Mouse (Mus musculus) olfactory bulb, adult 2 months (tissue): Measurements from ENCODE around the gene Gm973. TPM values are rescaled to one million over a fixed set of nuclear protein-coding genes. Genes with fewer than 3 reads are reported as not detected.

Experiments
- H3K27ac ChIP-seq: fragments of 200-500 bp; 2 replicates; pipeline ENCODE4 v1.5.1; 2012; ENCODE audit warnings: low read depth, low read length; ENCODE audit not compliant: insufficient read depth
- H3K4me1 ChIP-seq: fragments of 200-500 bp; 2 replicates; pipeline ENCODE4 v1.6.1; 2012; ENCODE audit warnings: low read length; ENCODE audit not compliant: control insufficient read depth, insufficient read depth
- H3K4me3 ChIP-seq: fragments of 200-500 bp; 2 replicates; pipeline ENCODE4 v1.5.1; 2012; ENCODE audit warnings: mild to moderate bottlenecking, low read depth, low read length, moderate library complexity; ENCODE audit not compliant: insufficient read depth
- CTCF ChIP-seq: fragments of 200-500 bp; IDR thresholded peaks from 2 replicates; pipeline ENCODE4 v1.5.1; 2012; ENCODE audit warnings: low read depth, mild to moderate bottlenecking, low read length, moderate library complexity; ENCODE audit not compliant: insufficient read depth
- POLR2A ChIP-seq: fragments of 200-500 bp; IDR thresholded peaks from 2 replicates; pipeline ENCODE4 v1.6.1; 2012; ENCODE audit warnings: mild to moderate bottlenecking, low read depth, low read length, moderate library complexity; ENCODE audit not compliant: insufficient read depth
- WGBS: fragments of 180-500 bp; shearing (Covaris S2); methylation state at CpG from one replicate; pipeline ENCODE4 v1.1.7; 2018; 5-methylcytosine and 5-hydroxymethylcytosine counted together
- polyA plus RNA-seq: library from polyadenylated mRNA; stranded (reverse); fragments of >200 nt; gene quantifications from 2 replicates; pipeline ENCODE4 v1.2.4, GENCODE M21; 2012; ENCODE audit warnings: low replicate concordance; ENCODE audit not compliant: missing spikeins, insufficient read depth, insufficient read length

The Gm973 gene
- polyA plus RNA-seq, 1 experiment: not detected

DNA sequence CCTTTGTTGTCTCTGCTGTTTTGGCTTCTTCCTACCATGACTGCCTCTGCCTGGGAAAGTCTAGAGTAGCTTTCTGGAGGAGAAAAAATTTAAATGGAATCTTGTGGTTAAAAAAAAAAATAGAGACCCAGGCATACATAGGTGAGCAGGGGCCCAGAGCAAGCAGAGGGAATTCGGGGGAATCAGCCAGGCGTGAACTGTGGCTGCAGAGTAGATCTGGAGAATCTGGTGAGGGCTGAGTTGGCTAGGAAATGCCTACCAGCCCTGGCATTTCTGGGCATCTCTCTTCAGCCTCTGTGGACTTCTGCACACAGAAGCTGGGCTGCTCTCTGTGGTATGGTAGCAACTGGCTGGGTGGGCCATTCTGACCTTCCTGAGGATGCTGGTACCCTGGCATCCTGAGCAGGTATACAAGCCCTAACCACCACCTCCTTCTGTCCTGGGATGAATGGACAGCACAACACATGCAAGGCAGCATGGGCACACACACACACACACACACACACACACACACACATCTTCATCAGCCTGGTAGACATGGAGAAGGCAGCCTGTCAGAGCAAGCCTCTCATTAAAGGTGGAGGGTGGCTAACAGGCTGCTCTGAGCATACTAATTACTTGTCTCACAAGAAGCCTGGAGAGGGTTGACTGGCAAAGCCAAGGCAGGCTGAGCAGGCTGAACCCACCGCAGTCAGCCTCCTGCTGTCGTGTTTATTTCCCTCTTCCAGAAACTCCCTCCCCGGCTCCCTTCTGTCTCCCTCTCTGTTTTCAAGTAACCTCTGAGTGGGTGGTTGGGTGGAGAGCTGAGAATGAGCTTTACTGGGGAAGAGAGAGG is 19.1 kb downstream of the Gm973 start:
- peaks cover 16% of the 10 kb centered on the region for H3K4me1 ChIP-seq
- TF ChIP-seq CTCF: no peak
- TF ChIP-seq POLR2A: no peak
- H3K4me3 ChIP-seq: no peak overlapping the region
- 29% methylated on average over 5 of the region's 5 CpGs for WGBS
- peak overlapping the region; percentile 74 for H3K27ac ChIP-seq

- H3K27ac ChIP-seq: no peak overlapping the region
- 93% methylated on average over 5 of the region's 5 CpGs for WGBS
- peaks cover 16% of the 10 kb centered on the region for H3K4me1 ChIP-seq
- no peak overlapping the region for H3K4me3 ChIP-seq
- TF ChIP-seq CTCF (no peak), POLR2A (no peak)
Measured at GRCm38 (mm10) chr1:59538381-59538780, 22.3 kb downstream of the Gm973 start.

DNA sequence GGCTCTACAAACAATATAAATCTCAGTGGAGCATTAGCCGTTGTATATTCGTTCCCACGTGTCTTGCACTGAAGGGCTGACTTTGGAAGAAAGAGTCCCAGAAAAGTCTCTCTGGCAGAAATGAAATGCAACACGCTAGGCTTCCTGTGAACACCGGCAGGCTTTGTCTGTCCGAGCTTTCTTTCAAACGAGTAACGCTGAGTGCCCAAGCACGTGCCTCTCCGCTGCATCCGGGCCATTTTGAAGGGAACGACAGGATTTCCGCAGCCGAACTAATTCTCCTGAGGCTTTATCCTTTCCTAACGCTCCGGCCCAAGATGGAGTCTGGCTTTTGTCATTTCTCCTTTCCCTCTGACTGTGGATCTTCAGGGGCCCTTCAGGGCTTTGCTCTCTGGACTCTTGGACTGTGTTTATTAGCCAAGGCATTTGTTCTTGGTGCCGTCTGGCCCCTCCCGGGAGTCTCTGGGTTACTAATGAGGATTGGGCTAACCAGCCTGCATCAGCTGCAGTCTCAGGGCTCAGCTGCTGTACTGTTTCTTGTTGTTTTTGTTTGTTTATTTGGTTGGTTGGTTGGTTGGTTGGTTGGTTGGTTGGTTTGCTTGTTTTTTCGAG is 24.6 kb downstream of the Gm973 start:
- Histone ChIP-seq H3K27ac (no peak overlapping the region), H3K4me1 (peaks cover 8% of the 10 kb centered on the region), H3K4me3 (no peak overlapping the region)
- 52% methylated on average over 19 of the region's 19 CpGs for WGBS
- no peak for TF ChIP-seq CTCF
- no peak for TF ChIP-seq POLR2A

DNA sequence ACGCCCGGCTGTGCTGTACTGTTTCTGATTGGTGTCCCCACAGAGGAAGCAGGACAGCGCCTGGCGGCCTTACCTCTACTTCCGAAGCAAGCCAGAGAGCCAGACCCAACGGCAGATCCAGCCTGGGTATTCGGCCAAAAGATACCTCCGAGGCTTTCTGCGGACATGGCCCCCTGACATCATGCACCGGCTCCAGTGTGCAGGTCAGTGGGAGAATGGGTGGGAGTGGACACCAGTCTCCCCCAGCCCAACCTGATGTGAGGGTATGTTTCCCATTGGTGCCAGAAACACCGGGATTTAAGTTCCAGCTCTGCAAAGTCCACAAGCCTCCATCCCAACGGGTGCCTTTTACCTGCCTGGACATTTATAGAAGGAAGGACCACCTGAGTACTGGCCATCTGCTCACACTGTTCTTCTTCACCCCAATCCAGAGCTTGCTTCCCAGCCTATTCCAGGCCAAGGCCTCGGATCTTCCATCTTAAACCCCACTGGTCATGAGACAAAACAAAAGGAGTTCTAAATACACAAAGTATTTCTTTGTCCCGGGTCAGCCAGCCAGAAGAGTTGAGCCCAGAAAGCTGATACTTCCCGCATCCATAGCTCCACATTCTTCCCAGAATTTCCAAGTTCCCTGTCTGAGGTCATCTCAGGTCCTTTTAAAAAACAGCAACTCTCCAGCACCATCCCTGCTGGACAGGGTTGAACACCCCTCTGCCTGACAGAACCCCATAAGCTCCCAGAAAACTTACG is 25.4 kb downstream of the Gm973 start:
- no peak overlapping the region for H3K27ac ChIP-seq
- H3K4me3 ChIP-seq: no peak overlapping the region
- WGBS: 92% methylated on average over 16 of the region's 16 CpGs
- no peak for TF ChIP-seq POLR2A
- no peak for TF ChIP-seq CTCF
- H3K4me1 ChIP-seq: peaks cover 5% of the 10 kb centered on the region

GRCm38 (mm10) chr1:59542231-59542630 is 26.2 kb downstream of the Gm973 start:
- Histone ChIP-seq H3K4me1 (peaks cover 2% of the 10 kb centered on the region; the same call in 1 of the 2 replicates), H3K4me3 (no peak overlapping the region), H3K27ac (no peak overlapping the region)
- 87% methylated on average over 6 of the region's 6 CpGs for WGBS
- TF ChIP-seq POLR2A: no peak
- no peak for TF ChIP-seq CTCF

- Histone ChIP-seq H3K27ac (no peak overlapping the region), H3K4me3 (no peak overlapping the region), H3K4me1 (peaks cover 2% of the 10 kb centered on the region; the same call in 1 of the 2 replicates)
- 91% methylated on average over 8 of the region's 8 CpGs for WGBS
- TF ChIP-seq POLR2A: no peak
Measured at GRCm38 (mm10) chr1:59543911-59544310, 27.8 kb downstream of the Gm973 start.

DNA sequence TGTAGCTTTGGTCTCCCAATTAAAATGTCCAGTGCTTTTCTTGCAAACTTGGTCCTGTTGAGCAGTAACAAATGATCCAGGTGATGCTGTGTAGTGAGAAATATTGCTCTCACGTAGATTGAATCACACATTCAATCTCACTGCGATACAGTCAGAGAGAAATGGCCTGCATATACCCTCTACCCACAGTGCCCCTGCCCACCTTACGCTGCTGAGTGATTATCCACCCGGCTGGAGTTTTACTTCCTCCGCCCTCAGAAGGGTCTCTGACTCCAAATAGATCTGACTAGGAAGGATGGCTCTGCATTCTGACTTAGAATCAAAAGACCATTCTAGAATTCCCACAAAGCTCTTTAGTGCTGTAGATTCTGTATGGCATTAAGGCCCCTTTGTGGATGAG is 32.4 kb downstream of the Gm973 start:
- WGBS: 95% methylated on average over 5 of the region's 5 CpGs
- H3K4me3 ChIP-seq: no peak overlapping the region
- no peak overlapping the region for H3K27ac ChIP-seq
- no peaks in the 10 kb centered on the region; the same call in 1 of the 2 replicates for H3K4me1 ChIP-seq
- TF ChIP-seq POLR2A (no peak), CTCF (no peak)

DNA sequence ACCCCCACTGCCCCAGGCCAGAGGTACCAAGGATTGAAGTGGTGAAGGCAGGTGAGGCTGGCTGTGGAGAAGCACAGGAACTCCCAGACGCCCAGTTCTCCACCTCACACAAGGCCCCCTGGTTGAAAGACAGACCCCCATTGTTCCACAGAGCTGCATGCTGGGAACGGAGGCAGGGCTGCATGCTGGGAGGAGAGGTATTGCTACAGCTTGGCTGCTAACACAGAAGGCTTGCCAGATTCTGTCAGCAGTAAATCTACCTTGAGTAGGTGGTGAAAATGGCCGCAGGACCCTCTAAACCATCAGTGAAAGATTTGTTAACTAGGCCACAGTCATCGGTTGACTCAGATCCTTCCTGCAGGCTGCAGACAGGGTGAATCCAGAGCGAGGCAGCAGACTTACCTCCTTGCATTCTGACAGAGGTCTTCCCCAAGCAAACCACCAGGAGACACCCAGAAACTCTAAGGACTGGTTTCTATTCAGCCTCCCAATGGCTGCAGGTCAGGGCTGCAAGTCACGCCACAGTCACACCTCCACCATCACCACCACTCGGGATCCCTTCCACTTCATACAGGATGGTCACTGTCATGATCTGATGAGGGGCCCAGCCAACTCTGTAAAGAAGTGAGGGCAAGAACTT is 33.1 kb downstream of the Gm973 start:
- 84% methylated on average over 7 of the region's 7 CpGs for WGBS
- H3K4me1 ChIP-seq: no peaks in the 10 kb centered on the region; the same call in 1 of the 2 replicates
- no peak overlapping the region for H3K27ac ChIP-seq
- TF ChIP-seq POLR2A: no peak
- no peak for TF ChIP-seq CTCF
- no peak overlapping the region for H3K4me3 ChIP-seq

GRCm38 (mm10) chr1:59550227-59550626 is 34.2 kb downstream of the Gm973 start:
- WGBS: 80% methylated on average over 6 of the region's 6 CpGs
- H3K4me1 ChIP-seq: no peaks in the 10 kb centered on the region; the same call in 1 of the 2 replicates
- H3K27ac ChIP-seq: no peak overlapping the region
- no peak overlapping the region for H3K4me3 ChIP-seq
- TF ChIP-seq POLR2A: no peak
- no peak for TF ChIP-seq CTCF
